Mouse (Mus musculus): ENCODE measurements around the gene Nubp1. TPM values are rescaled to one million over a fixed set of nuclear protein-coding genes. Genes with fewer than 3 reads are reported as not detected.

The Nubp1 gene
- polyA plus RNA-seq (2012; rRNA removed; ENCODE audit: low replicate concordance) = 26.4 and 26.6 TPM in 2 replicates

DNA sequence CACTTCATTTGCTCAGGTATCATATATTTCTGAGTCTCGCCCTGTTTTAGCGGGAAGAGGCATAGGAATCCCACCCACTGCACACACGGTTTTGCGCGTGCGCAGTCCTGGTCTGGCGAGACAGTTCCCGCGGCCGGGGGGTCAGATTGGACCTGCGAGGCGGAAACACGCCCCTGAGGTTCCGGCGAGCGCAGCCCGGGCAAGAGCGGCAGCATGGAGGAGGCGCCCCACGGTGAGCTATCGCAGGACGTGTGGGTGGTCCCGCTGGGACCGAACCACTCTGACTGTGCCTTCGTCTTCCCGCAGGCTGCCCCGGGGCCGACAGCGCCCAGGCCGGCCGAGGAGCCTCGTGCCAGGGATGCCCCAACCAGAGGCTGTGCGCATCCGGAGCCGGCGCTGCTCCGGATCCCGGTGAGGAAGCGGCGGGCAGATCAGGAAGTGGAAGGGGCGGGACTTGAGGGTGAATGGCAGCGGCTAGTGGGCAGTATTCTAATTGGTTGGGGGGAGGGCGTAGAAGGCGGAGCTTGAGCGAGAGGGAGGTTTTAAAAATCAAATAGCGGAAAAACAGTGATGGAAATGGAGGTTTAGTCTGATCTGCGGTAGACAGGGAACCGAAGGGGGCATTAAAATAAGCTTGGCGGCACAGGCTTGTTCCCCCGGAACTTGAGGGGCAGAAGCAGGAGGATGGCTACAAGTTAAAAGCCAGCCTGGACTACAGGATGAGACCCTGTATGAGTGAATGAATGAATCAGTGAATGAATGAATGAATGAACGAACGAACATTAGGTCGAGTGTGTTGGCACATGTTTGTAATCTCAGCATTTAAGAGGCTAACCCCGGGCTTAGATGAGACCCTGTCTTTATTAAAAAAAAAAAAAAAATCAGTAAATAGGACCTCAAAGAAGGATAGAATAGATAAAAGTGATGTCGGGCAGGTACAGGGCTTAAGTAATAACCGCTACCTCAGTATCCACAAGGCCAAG, at the start of gene Nubp1:
Gene Nubp1, plus strand, starts transcription at position 185 of the 983 bp plus-strand sequence.

DNA sequence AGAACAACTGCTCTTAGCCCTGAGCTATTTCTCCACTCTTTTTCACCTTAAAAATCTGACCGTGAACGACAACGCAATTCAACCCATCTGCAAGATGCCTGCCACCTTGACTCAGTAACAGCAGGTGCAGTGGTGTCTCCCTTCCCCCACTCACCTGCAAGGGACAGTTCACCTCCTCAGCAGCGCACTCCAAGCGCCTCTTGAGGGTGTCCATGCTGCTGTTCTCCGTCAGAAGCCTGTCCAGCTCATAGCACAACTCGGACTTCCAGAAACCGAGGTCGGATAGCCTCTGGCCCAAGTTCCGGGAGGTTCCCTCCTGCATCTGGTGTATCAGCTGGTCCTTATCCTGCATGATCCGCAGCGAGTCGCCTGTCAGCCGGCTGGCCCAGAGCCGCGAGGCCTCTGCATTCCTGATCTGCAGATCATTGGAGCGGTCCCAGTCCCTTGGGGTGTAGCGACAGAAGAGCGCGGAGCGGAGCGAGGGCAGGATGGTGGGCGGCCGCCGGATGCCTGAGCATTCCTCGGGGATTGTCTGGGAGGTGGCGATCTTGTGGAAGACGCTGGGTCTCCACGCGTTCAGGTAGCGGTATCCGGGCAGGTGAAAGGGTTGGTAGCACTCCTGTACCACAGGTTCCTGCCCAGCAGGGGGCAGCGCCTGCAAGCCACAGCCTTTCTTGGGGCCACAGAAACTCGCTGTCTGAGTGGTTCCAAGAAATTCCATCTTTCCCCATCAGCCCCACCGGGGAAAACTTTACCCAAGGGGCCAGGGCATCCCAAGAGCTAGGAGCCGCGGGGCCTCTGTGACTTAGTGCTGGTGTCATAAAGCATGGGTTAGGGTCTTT, 16.8 kb upstream of the Nubp1 start, which contains the start of gene Tekt5:
Gene Tekt5, minus strand, starts transcription at position 792 of the 842 bp plus-strand sequence.

DNA sequence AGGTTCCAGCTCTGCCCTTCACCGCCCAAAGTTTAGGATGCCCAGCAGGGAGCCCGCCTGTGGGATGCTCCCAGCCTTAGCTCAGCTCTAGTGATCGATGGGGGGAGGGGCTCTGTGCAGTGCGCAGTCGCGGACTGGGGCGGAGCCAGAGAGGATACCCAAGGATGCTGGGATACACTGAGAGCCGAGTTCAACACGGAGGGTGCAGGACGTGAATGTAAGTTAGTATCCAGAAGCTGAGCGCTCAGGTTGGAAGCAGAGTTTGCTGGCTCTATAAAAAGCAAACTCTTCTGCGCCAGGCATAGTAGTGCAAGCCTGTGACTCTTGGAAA, 35.5 kb downstream of the Nubp1 start, which contains the start of gene Tvp23a:
Gene Tvp23a, minus strand, starts transcription at position 99 of the 331 bp plus-strand sequence.

Other genes starting within 250 kb of the Nubp1 start
- 1.6 and 2.0 TPM in 2 replicates for gene Rpl39l, start 241.7 kb upstream of the Nubp1 start, polyA plus RNA-seq (2012; rRNA removed; ENCODE audit: low replicate concordance)
- gene Atf7ip2, start 219.2 kb upstream of the Nubp1 start, polyA plus RNA-seq (2012; rRNA removed; ENCODE audit: low replicate concordance) = 0.04 TPM in 1 of 2 replicates, not detected in the other
- 25.9 and 57.5 TPM in 2 replicates for gene Emp2, start 98.0 kb upstream of the Nubp1 start, polyA plus RNA-seq (2012; rRNA removed; ENCODE audit: low replicate concordance)
- gene Tekt5, start 16.5 kb upstream of the Nubp1 start, polyA plus RNA-seq (2012; rRNA removed; ENCODE audit: low replicate concordance) = 0.27 TPM in 1 of 2 replicates, not detected in the other
- 2.1 and 3.7 TPM in 2 replicates for gene Tvp23a, start 35.4 kb downstream of the Nubp1 start, polyA plus RNA-seq (2012; rRNA removed; ENCODE audit: low replicate concordance)
- gene Ciita, start 68.1 kb downstream of the Nubp1 start, polyA plus RNA-seq (2012; rRNA removed; ENCODE audit: low replicate concordance) = 26.9 and 51.8 TPM in 2 replicates
- gene Dexi, start 131.1 kb downstream of the Nubp1 start, polyA plus RNA-seq (2012; rRNA removed; ENCODE audit: low replicate concordance) = 53.9 and 103 TPM in 2 replicates
- gene Clec16a, start 133.4 kb downstream of the Nubp1 start, polyA plus RNA-seq (2012; rRNA removed; ENCODE audit: low replicate concordance) = 14.3 and 25.5 TPM in 2 replicates